Mouse (Mus musculus) spleen, adult 2 months (tissue): ENCODE measurements around the gene Tmem176a.

ENCODE experiments used
- CTCF ChIP-seq: fragments of 200-500 bp; IDR thresholded peaks from 2 replicates; pipeline ENCODE4 v1.5.1; 2011; ENCODE audit warnings: mild to moderate bottlenecking, inconsistent platforms; ENCODE audit not compliant: insufficient read depth, insufficient read length, insufficient replicate concordance; ENCODE audit errors: extremely low read depth
- POLR2A ChIP-seq: fragments of 200-500 bp; IDR thresholded peaks from 2 replicates; pipeline ENCODE4 v1.6.1; 2011; ENCODE audit warnings: low read depth, low read length, inconsistent platforms

DNA sequence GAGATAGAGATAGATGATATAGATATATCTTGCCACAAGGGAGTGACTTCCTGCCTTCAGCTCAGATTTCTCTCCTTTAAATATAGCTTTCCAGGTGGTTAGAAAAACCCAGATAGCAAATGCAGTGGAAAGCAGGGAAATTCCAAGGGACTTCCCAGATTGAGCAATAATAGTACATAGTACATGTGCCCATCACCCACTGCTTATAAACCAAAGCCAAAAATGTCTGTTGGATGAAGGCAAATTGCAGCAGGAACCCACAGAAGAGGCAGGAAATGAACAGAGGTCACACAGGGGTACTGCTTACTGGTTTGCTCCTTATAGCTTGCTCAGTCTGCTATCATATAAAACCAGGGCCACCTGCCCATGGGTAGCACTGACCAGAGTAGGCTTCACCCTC is 11.1 kb upstream of the Tmem176a start:
- TF ChIP-seq CTCF (no peak), POLR2A (no peak)
